Mouse (Mus musculus) myocyte (in vitro differentiated cells): ENCODE results near the gene Nwd2.

Experiments used
- CEBPB ChIP-seq: IDR thresholded peaks from 2 replicates; pipeline ENCODE4 v1.6.1; 2011; ENCODE audit warnings: mild to moderate bottlenecking, moderate library complexity; ENCODE audit not compliant: poor library complexity, insufficient read depth, severe bottlenecking
- E2F4 ChIP-seq: IDR thresholded peaks from one replicate; pipeline ENCODE4 v1.6.1; 2011; ENCODE audit warnings: mild to moderate bottlenecking, control low read depth, moderate library complexity; ENCODE audit not compliant: insufficient read depth
- MAX ChIP-seq: IDR thresholded peaks from one replicate; pipeline ENCODE4 v1.6.1; 2011; ENCODE audit warnings: low read depth, mild to moderate bottlenecking, control low read depth
- MYOD1 ChIP-seq, 3 experiments: IDR thresholded peaks; one replicate each; pipeline ENCODE4 v1.6.1; 2011; ENCODE audit warnings: control low read depth in 2 of 3, low read depth in 2 of 3, mild to moderate bottlenecking in 2 of 3, moderate library complexity in 1 of 3; ENCODE audit not compliant: insufficient read length in 2 of 3, control insufficient read depth in 1 of 3
- MYOG ChIP-seq, 3 experiments: IDR thresholded peaks; one replicate each; pipeline ENCODE4 v1.6.1; 2011; ENCODE audit warnings: control low read depth in 2 of 3, low read depth in 2 of 3, mild to moderate bottlenecking in 2 of 3; ENCODE audit not compliant: insufficient read length in 2 of 3, control insufficient read depth in 1 of 3, insufficient read depth in 1 of 3
- POLR2A ChIP-seq: IDR thresholded peaks from one replicate; pipeline ENCODE4 v1.6.1; 2011; ENCODE audit warnings: low read depth, mild to moderate bottlenecking, control low read depth, moderate library complexity; ENCODE audit not compliant: insufficient read length
- POLR2AphosphoS2 ChIP-seq: IDR thresholded peaks from one replicate; pipeline ENCODE4 v1.6.1; 2011; ENCODE audit warnings: low read depth, control low read depth; ENCODE audit not compliant: insufficient read length
- TCF12 ChIP-seq: IDR thresholded peaks from one replicate; pipeline ENCODE4 v1.6.1; 2011; ENCODE audit warnings: mild to moderate bottlenecking, control low read depth; ENCODE audit not compliant: poor library complexity, insufficient read depth, severe bottlenecking
- USF1 ChIP-seq: IDR thresholded peaks from one replicate; pipeline ENCODE4 v1.6.1; 2011; ENCODE audit warnings: low read depth, mild to moderate bottlenecking, control low read depth, moderate library complexity

DNA sequence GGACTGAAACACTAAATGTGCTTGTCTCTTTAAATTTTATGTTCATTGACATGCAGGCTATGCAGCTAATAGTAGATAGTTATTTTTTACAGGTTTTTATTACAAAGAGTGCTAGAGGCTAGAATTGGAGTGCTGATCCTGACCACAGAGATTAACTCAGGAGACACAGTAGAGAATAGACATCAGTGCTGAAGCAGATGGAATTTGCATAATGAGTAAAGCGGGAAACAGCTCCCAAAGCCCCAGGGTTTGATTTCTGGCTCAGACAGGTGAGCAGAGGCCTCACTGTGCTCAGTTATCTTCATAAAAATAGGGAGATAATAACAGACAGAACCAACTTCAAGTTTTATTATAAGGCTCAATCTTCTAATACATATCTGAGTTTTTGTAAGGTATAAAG lies 99.9 kb downstream of the Nwd2 start:
- no peak for TF ChIP-seq POLR2A
- no peak for TF ChIP-seq CEBPB
- no peak for TF ChIP-seq POLR2AphosphoS2
- TF ChIP-seq USF1, result no peak
- no peak for TF ChIP-seq E2F4
- TF ChIP-seq MYOD1 (IDR thresholded peaks at IDR 0.05; ENCODE audit: control insufficient read depth in 1 of 3, insufficient read length in 2 of 3, low read depth in 2 of 3), result no peak
- TF ChIP-seq TCF12, result no peak
- no peak for TF ChIP-seq MYOG (IDR thresholded peaks at IDR 0.05; ENCODE audit: control insufficient read depth in 1 of 3, insufficient read depth in 1 of 3, insufficient read length in 2 of 3, low read depth in 2 of 3)
- no peak for TF ChIP-seq MAX
